Mouse (Mus musculus) thymus, adult 2 months (tissue): ENCODE data around the gene Olfr1502.

Experiments used
- CTCF ChIP-seq: fragments of 200-500 bp; IDR thresholded peaks from 2 replicates; pipeline ENCODE4 v1.5.1; 2012; ENCODE audit warnings: mild to moderate bottlenecking, control low read depth, low read length, moderate library complexity, borderline replicate concordance; ENCODE audit not compliant: control insufficient read depth, poor library complexity, insufficient read depth; ENCODE audit errors: extremely low read depth
- POLR2A ChIP-seq: fragments of 200-500 bp; IDR thresholded peaks from 2 replicates; pipeline ENCODE4 v1.6.1; 2012; ENCODE audit warnings: mild to moderate bottlenecking, low read length, control low read depth, moderate library complexity; ENCODE audit not compliant: control insufficient read depth, poor library complexity, insufficient read depth; ENCODE audit errors: extremely low read depth

DNA sequence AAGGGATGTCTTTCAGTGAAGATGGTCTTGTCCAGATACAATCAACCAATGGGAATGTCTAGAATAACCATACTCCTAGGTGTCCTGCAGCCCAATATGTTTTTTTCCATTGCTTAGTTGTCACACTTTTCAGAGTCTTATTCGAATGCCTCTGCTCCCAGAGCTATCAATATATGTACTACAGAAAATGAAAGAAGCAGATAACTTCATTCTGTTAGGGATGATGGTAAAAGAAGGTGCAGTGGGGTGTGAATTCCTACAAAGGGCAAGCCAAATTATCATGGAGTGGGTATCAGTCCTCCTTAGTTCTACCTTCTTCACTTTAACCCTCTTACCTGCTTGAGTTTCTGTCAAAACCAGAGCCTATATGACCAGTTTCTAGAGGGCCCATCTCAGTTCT lies 36.2 kb downstream of the Olfr1502 start, which contains the start of gene Olfr1504:
- no peak for TF ChIP-seq CTCF
- no peak for TF ChIP-seq POLR2A
